Mouse (Mus musculus) hindbrain, embryonic 14.5 days (tissue): ENCODE results near the gene Rufy1. TPM values are rescaled to one million over a fixed set of nuclear protein-coding genes. Genes with fewer than 3 reads are reported as not detected.

Experiments used
- ATAC-seq: fragments of 200-750 bp; cut with Nextera tagmentation; 2 replicates; pipeline ENCODE4 v1.8.0; 2017; ENCODE audit warnings: moderate number of reproducible peaks, mild to moderate bottlenecking, moderate TSS enrichment, moderate library complexity; ENCODE audit not compliant: low FRiP score
- DNase-seq: peaks from one replicate; pipeline ENCODE4 v3.0.0-alpha.2; 2015; ENCODE audit warnings: low spot score
- H3K27ac ChIP-seq: fragments of 300-500 bp; sonication (generic); 2 replicates; pipeline ENCODE4 v1.5.1; 2014; ENCODE audit warnings: mild to moderate bottlenecking, moderate library complexity
- H3K27me3 ChIP-seq: fragments of 300-500 bp; sonication (generic); 2 replicates; pipeline ENCODE4 v1.6.1; 2014; ENCODE audit warnings: mild to moderate bottlenecking, low read length, mixed read lengths; ENCODE audit not compliant: control insufficient read depth, insufficient read depth
- H3K36me3 ChIP-seq: fragments of 300-500 bp; sonication (generic); replicated peaks from 2 replicates; pipeline ENCODE4 v1.6.1; 2014; ENCODE audit not compliant: control insufficient read depth, insufficient read depth
- H3K4me1 ChIP-seq: fragments of 300-500 bp; sonication (generic); replicated peaks from 2 replicates; pipeline ENCODE4 v1.6.1; 2014; ENCODE audit warnings: antibody characterized with exemption, low read length, mixed read lengths; ENCODE audit not compliant: control insufficient read depth, insufficient read depth
- H3K4me2 ChIP-seq: fragments of 300-500 bp; sonication (generic); replicated peaks from 2 replicates; pipeline ENCODE4 v1.6.1; 2014; ENCODE audit warnings: mild to moderate bottlenecking, moderate library complexity
- H3K4me3 ChIP-seq: fragments of 300-500 bp; sonication (generic); replicated peaks from 2 replicates; pipeline ENCODE4 v1.5.1; 2014; ENCODE audit warnings: mild to moderate bottlenecking, low read length
- H3K9ac ChIP-seq: fragments of 300-500 bp; sonication (generic); 2 replicates; pipeline ENCODE4 v1.6.1; 2014
- H3K9me3 ChIP-seq: fragments of 300-500 bp; sonication (generic); 2 replicates; pipeline ENCODE4 v1.6.1; 2016; ENCODE audit warnings: low read length; ENCODE audit not compliant: control insufficient read depth
- WGBS: fragments of 180-500 bp; shearing (Covaris S2); extraction: QIAGEN DNeasy Blood & Tissue Kit; methylation state at CpG from one replicate; pipeline ENCODE4 v1.1.7; 2014; 5-methylcytosine and 5-hydroxymethylcytosine counted together
- polyA plus RNA-seq: library from polyadenylated mRNA; unstranded; fragments of >200 nt; fragmentation: Nextera tagmentation; extraction: Ambion mirVana; gene quantifications from 2 replicates; pipeline ENCODE4 v1.2.1, GENCODE M21; 2014

Rufy1 gene
- polyA plus RNA-seq, 1 experiment from 2014 or later = 27.0 TPM

DNA sequence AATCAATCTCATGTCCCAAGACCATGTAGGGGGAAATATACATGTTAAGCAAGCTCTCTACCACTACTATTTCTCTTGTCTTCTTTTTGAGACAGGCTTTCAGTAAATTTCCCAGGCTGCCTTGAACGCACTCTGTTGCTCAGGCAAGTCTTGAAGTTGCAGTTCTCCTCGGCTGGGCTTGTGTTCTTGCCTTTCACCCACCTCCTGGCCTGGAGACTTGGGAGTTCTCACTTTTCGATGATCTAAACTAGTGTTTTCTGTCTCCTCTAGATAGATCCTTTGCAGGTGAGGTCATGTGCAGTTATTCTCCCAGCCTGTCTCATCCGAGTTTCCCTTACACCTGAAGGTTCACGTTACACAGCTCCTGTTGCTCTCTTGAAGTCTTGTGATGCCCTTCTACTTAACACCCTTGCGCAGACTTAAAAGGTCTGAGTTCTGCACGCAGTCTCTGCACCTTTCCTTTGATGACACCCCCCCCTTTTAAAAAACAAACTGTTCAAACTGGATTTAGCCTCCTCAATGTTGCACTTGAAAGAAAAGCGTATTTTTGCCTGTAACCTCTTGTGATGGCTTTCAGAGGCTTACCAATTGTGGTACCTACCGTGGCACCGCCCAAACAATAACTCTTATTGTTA lies 54.7 kb downstream of the Rufy1 start:
- H3K4me3 ChIP-seq = peak overlapping the region; percentile 84
- ATAC-seq = no peak
- WGBS = 31% methylated on average over 10 of the region's 10 CpGs
- H3K4me2 ChIP-seq = peak overlapping the region; percentile 77
- H3K9me3 ChIP-seq = no peaks in the 10 kb centered on the region
- peak overlapping the region; percentile 85 for H3K9ac ChIP-seq
- peak overlapping the region; percentile 96 for H3K27ac ChIP-seq
- DNase-seq = no peak
- peaks cover 19% of the 10 kb centered on the region for H3K36me3 ChIP-seq
- no peaks in the 10 kb centered on the region for H3K27me3 ChIP-seq
- peaks cover 28% of the 10 kb centered on the region for H3K4me1 ChIP-seq

DNA sequence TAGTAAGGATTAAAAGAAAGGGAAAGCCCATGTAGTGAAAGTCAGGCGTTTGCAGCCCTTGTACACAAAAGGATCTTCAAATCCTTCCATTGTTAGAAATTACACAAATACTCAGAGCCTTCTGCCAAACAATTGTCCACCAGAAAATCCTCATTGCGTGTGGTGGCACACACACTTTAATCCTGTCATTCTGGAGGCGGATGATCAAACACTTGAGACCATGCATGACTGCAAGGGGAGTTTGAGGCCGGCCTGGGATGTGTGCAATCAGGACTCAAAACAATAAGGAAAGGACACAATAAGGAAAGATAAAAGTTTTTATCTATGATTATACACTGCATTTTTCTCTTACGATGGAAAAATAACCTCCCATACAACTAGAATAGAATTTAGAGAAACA lies 55.5 kb downstream of the Rufy1 start:
- no peaks in the 10 kb centered on the region for H3K9me3 ChIP-seq
- no peak overlapping the region for H3K27ac ChIP-seq
- ATAC-seq (no peak), DNase-seq (no peak)
- no peak overlapping the region for H3K4me2 ChIP-seq
- no peak overlapping the region for H3K9ac ChIP-seq
- no peak overlapping the region for H3K4me3 ChIP-seq
- peaks cover 35% of the 10 kb centered on the region for H3K4me1 ChIP-seq
- WGBS = 73% methylated on average over 5 of the region's 5 CpGs
- H3K27me3 ChIP-seq = no peaks in the 10 kb centered on the region
- peaks cover 18% of the 10 kb centered on the region for H3K36me3 ChIP-seq

DNA sequence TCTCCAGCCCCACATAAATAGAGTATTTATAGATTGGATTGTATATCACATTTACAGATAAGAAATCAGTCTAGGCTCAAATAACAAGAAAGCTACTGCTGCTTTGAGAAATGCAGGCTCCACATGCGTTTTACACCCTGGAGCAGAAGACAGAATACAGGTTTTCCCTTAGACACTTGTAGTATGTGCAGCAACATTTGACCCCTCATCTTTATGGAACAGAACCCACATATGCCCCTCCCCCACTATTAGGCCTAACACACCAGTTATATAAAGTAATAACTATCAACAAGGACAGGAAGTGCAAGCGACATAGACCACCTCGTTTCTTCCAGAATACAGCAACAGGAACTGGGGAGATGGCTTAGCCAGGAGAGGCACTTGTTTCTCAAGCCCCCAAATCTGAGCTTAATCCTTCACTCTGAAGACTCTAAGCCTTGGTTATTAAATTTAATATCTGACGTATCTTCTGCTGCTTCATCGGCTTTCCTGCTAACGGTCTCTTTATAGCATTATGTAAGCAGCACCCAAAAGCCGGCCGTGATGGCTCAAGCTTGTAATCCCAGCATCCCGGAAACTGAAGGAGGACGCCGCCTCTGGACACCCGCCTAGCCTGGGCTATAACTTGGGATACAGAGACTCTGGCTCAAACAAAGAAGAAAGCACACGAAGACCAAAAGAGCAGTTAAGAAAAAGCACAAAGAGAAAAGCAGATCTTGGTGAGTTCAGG lies 56.5 kb downstream of the Rufy1 start:
- ATAC-seq (no peak), DNase-seq (no peak)
- no peaks in the 10 kb centered on the region for H3K27me3 ChIP-seq
- no peak overlapping the region for H3K4me3 ChIP-seq
- peaks cover 9% of the 10 kb centered on the region for H3K36me3 ChIP-seq
- H3K9me3 ChIP-seq = no peaks in the 10 kb centered on the region
- no peak overlapping the region for H3K9ac ChIP-seq
- H3K27ac ChIP-seq = no peak overlapping the region
- H3K4me1 ChIP-seq = peaks cover 26% of the 10 kb centered on the region
- WGBS = 86% methylated on average over 13 of the region's 13 CpGs
- no peak overlapping the region for H3K4me2 ChIP-seq

GRCm38 (mm10) chr11:50373621-50374020 lies 57.3 kb downstream of the Rufy1 start:
- Histone ChIP-seq H3K4me3 (no peak overlapping the region), H3K4me2 (no peak overlapping the region), H3K9me3 (no peaks in the 10 kb centered on the region), H3K27me3 (no peaks in the 10 kb centered on the region), H3K27ac (no peak overlapping the region), H3K9ac (no peak overlapping the region), H3K36me3 (0 out of 2 replicates have a peak, but pooled peaks cover 1% of the 10 kb centered on the region), H3K4me1 (peaks cover 20% of the 10 kb centered on the region; the same call in 1 of the 2 replicates)
- ATAC-seq (no peak), DNase-seq (no peak)
- 88% methylated on average over 1 of the region's 1 CpGs for WGBS

- Histone ChIP-seq H3K27me3 (no peaks in the 10 kb centered on the region), H3K4me2 (no peak overlapping the region), H3K36me3 (no peaks in the 10 kb centered on the region), H3K9ac (no peak overlapping the region), H3K9me3 (no peaks in the 10 kb centered on the region), H3K27ac (no peak overlapping the region), H3K4me3 (no peak overlapping the region), H3K4me1 (peaks cover 20% of the 10 kb centered on the region; the same call in 1 of the 2 replicates)
- DNase-seq (no peak), ATAC-seq (no peak)
Measured at GRCm38 (mm10) chr11:50373086-50373485, 57.8 kb downstream of the Rufy1 start.

GRCm38 (mm10) chr11:50371911-50372310 lies 59.0 kb downstream of the Rufy1 start:
- H3K9me3 ChIP-seq = no peaks in the 10 kb centered on the region
- no peaks in the 10 kb centered on the region for H3K27me3 ChIP-seq
- H3K4me2 ChIP-seq = peak overlapping the region; percentile 72
- DNase-seq (no peak), ATAC-seq (no peak)
- H3K4me1 ChIP-seq = peaks cover 20% of the 10 kb centered on the region; the same call in 1 of the 2 replicates
- peak overlapping the region; percentile 32 for H3K4me3 ChIP-seq
- H3K27ac ChIP-seq = peak overlapping the region; percentile 94
- 97% methylated on average over 1 of the region's 1 CpGs for WGBS
- peak overlapping the region; percentile 77 for H3K9ac ChIP-seq
- no peaks in the 10 kb centered on the region for H3K36me3 ChIP-seq

DNA sequence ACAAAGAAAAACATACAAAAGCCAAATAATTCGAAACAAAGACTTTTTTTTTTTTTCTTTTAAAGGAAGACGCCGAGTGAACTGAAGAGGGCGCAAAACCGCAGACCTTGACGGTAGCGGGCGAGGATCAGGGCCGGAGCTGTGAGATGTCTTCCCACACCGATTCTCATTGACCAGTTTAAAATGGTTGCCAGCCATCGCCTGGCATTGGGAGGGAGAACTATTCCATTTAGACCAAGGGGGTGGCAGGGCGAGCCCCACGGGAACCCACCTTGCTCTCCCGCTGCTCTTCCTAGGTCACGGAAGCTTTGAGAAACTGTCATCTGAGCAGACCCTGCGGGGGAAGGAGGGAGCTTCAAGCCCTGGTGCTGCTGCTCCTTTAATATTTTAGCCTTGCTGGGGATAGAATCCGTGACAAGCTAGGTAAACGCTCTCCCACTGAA lies 59.5 kb downstream of the Rufy1 start:
- 2% methylated on average over 18 of the region's 18 CpGs for WGBS
- Histone ChIP-seq H3K4me2 (peak overlapping the region; percentile 72), H3K27me3 (no peaks in the 10 kb centered on the region), H3K4me3 (peak overlapping the region; percentile 32), H3K36me3 (no peaks in the 10 kb centered on the region), H3K9ac (peak overlapping the region; percentile 77), H3K4me1 (peaks cover 18% of the 10 kb centered on the region; the same call in 1 of the 2 replicates), H3K27ac (peak overlapping the region; percentile 94), H3K9me3 (no peaks in the 10 kb centered on the region)
- peak; percentile 69 for ATAC-seq
- DNase-seq = peak; percentile 77

- DNase-seq = peak; percentile 39
- Histone ChIP-seq H3K9ac (peak overlapping the region; percentile 77; the same call in 1 of the 2 replicates), H3K4me2 (peak overlapping the region; percentile 72), H3K4me3 (no peak overlapping the region), H3K27ac (peak overlapping the region; percentile 94), H3K36me3 (no peaks in the 10 kb centered on the region), H3K9me3 (no peaks in the 10 kb centered on the region), H3K27me3 (no peaks in the 10 kb centered on the region), H3K4me1 (0 out of 2 replicates have a peak, but pooled peaks cover 13% of the 10 kb centered on the region)
- ATAC-seq = peak; percentile 59; the same call in 1 of the 2 replicates
- WGBS = 51% methylated on average over 4 of the region's 4 CpGs
Measured at GRCm38 (mm10) chr11:50370969-50371368, 60.0 kb downstream of the Rufy1 start.

DNA sequence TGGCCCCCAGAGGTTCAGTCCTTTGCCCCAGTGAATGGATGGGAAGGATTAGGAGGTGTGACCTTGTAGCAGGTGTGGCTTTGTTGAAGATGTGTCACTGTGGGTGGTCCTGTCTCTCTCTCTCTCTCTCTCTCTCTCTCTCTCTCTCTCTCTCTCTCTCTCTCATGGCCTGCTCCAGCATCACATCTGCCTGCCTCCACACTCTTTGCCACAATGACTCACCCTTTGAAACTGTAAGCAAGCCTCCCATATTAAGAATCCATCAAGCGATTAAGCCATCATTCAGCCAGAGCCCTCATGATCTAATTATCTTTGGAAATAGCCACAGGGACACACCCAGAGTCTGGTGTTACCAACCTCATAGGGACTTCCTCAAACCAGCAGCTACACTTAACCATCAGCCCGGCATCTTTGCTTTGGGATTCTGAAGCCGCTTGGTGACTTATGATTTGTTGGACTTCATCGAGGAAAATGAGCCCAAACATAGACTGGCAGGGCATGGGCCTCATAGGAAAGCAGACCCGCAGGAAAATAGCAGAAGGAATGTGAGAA lies 61.5 kb downstream of the Rufy1 start:
- H3K9ac ChIP-seq = no peak overlapping the region
- H3K4me1 ChIP-seq = 0 out of 2 replicates have a peak, but pooled peaks cover 12% of the 10 kb centered on the region
- no peaks in the 10 kb centered on the region for H3K27me3 ChIP-seq
- no peaks in the 10 kb centered on the region for H3K36me3 ChIP-seq
- no peak overlapping the region for H3K27ac ChIP-seq
- 95% methylated on average over 5 of the region's 5 CpGs for WGBS
- H3K9me3 ChIP-seq = no peaks in the 10 kb centered on the region
- DNase-seq = no peak
- no peak overlapping the region for H3K4me3 ChIP-seq
- no peak overlapping the region for H3K4me2 ChIP-seq
- ATAC-seq = no peak
